Mouse (Mus musculus): ENCODE results near the gene Svs2.
"Not testable (repeated sequence)": the region's sequence is repeated elsewhere in the genome, so short reads cannot be mapped to it uniquely, and the experiment has no call there.

The Svs2 gene

DNA sequence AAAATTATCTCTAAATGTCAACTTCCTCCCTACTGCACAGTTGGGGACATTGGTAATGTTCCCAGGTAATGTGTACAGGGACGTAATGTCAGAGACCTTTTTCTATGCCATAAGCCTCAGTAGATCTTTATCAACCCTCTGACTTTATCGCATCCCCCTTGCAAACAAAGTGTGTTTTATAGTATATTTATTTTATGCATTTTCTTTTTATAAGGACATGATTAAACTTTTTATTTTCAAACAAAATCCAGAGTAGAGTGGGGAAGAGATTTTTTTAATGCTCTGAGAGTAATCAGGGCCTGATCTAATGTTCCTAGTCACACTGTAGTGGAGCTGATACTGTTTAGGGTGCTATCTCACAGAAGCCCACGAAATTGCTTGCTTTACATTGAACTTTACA lies at the start of gene Svs2:
Svs2 (minus strand) TSS at position 101 of the 400 bp plus-strand sequence.
- no peak for DNase-seq

GRCm38 (mm10) chr2:164278359-164278758 lies 40.1 kb upstream of the Svs2 start, which contains the start of gene Svs4:
Svs4 (minus strand) TSS chr2:164278459.
- no peak for DNase-seq

DNA sequence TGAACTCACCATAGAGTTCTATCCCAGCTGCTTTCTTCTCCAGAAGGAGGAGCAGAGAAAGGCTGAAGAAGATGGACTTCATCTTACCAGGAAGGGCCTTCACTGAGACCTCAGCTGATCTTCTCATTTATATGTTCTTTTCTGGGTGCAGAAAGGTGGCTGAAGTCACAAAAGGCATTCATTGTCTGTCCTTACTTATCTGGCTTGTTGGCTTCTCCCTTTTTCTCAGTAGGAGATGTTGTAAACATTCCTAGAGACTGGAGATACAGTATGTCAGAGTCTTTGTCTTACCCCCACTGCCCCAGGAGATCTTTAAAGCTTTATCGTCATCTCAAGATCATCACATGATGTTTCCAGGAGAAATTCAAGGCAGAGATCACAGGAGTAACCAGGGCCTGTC lies 18.3 kb upstream of the Svs2 start, which contains the start of gene Svs3b:
Svs3b (minus strand) TSS at position 101 of the 400 bp plus-strand sequence.
- not testable (repeated sequence) for DNase-seq

DNA sequence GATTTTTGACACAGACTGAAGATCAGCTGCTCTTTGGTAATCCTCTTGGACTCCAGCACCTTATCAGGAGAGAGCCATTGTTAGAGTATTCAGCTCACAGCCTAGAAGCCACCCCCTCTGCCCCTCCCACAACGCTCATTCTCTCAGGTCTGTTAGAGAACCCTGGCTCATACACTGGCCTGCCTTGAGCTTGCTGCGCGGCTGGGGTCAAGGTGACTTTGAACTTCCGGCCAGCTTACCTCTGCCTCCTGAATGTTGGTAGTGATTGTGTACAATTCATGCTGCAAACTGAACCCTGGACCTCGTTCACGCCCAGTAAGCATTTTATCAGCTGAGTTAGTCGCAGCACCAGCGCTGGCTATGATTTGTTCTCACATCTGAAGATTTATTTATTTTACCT lies 5.6 kb downstream of the Svs2 start:
- no peak for DNase-seq

GRCm38 (mm10) chr2:164228361-164229070 lies 9.8 kb downstream of the Svs2 start:
- no peak for DNase-seq

- DNase-seq: no peak
These were observed 16.7 kb downstream of the Svs2 start, which contains the start of gene Wfdc15b for GRCm38 (mm10) chr2:164221522-164221921. Wfdc15b (minus strand) TSS chr2:164221660.

DNA sequence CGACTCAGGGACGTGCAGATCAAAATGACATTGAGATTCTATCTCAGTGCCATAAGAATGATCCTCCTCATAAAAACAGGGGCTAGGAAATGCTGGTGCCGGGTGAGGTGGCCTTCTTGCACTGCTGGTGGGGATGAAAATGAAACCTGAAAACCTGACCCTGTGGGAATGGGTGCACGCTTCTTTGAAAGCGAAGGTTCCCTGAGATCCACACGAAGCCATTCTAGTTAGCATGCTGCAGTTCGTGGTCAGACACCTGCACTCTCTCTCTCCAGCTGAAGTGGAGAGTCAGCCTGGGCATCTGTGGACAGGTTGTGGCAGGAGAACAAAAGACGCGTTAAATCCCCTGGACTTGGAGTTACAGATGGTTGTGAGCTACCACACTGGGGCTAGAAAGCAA lies 19.0 kb downstream of the Svs2 start:
- DNase-seq: no peak

DNA sequence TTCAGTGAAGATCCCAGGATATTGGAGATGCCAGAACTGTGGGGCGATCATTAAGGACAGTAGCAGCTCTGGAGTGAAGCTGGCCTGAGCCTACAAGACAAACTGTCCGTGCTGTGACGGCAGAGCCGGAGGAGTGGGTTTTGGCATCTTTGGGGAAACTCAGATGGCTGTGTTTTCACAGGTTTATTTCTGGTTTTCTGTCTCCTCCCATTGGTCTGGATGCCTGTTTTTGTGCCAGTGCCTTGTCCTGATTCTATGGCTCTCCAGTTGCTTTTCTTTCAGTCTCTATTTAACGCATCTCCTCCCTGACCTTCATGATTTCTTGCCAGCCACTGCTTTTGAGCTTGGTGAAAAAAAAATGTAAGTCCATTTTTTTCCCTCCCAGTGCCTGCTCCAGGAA lies 25.6 kb downstream of the Svs2 start:
- DNase-seq: no peak

DNA sequence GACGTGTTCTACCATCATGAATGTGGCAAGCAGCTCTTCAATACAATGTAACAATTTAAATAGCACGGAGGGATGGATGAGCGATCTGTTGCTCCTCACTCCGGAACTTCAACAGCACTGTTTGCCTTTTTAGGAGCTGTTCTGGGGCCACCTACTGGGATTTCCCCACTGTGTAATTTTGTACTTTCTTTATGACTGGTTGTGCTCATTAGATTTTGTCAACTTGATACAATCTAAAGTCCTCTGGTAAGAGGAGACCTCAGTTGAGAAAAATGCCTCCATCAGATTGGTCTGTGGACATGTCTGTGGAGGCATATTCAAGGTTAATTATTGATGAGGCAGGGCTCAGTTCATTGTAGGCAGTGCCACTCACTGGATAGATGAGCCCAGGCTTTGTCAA lies 27.4 kb downstream of the Svs2 start:
- DNase-seq: no peak

DNA sequence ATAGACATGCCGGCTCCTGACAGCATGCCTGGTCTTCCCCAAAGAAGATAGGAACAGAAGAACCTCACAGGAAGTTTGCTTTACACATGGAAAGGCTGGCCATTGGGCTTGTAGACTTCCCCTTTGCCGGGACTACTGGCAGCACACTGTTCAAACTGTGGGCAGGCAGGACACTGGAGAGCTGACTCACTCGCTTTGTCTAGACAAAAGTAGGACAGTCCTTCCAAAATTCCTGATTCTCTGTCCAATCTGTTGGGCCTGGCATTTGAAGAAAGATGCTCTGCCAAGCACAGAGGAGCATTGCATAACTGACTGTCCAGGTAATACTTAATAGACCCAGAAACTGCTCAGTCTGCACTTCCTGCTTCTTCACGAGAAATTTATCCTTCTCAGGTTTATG lies 31.6 kb downstream of the Svs2 start:
- DNase-seq: no peak

- not testable (repeated sequence) for DNase-seq
These were observed 32.3 kb downstream of the Svs2 start for GRCm38 (mm10) chr2:164206011-164206410.

GRCm38 (mm10) chr2:164199626-164200327 lies 38.5 kb downstream of the Svs2 start, which contains the start of gene Wfdc15a:
Wfdc15a (minus strand) TSS chr2:164200130.
- no peak for DNase-seq

- DNase-seq: no peak
These were observed 41.6 kb downstream of the Svs2 start for GRCm38 (mm10) chr2:164196700-164196990.

DNA sequence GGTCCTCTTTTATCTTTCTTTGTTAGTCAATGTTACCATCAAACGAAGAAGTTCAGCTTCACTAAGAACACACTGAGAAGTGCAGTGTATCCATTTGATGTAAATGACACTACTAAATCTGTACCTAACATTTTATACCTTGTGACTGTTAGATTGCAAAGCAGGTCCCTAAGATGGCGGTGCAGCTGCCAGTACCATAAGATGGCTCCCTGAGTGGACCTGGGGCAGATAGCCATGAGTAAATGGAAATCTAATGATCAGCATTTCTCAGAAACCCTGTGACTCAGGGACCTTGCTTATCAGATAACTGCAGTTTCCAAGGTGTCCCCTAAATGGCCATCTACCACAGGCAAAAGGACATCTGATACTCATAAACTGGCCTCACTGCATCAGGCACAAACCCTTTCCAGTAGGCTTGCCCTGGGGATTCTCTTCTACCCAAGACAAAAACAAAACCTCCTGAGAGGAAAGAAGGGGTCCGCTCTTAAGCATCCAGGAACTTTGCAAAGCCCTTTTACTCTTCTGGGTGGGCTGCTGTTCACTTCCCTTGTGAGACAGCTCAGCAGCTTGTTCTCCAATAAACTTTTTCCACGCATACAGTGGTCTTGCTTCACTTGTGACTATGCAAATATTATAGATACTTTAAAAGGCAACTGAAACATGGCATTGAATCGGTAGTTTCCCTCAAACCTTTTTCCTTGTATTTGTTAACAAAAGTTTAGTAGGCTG lies 42.1 kb downstream of the Svs2 start:
- DNase-seq: no peak

GRCm38 (mm10) chr2:164194959-164195630 lies 43.2 kb downstream of the Svs2 start:
- DNase-seq: no peak

GRCm38 (mm10) chr2:164192279-164192678 lies 46.0 kb downstream of the Svs2 start:
- DNase-seq: no peak

DNA sequence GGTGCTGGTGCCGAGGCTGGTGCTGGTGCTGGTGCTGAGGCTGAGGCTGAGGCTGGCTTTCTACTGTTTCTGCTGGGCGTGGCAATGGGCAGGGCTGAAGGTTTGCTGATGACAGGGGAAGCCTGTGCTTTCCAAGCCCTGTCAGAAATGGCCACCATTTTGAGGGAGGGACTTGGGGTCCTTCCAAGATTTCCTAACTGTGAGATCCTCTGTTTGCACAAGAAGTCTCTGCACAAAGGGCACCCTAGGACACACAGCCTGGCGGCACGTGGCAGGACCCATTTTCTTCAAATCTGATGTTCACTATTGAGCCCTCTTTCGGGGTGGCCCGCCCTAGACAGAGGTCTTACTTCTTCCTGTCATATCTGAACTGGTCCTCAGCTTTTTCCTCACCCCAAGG lies 47.7 kb downstream of the Svs2 start, which contains the start of gene Wfdc12:
Wfdc12 (minus strand) TSS at position 33 of the 400 bp plus-strand sequence.
- DNase-seq: no peak

DNA sequence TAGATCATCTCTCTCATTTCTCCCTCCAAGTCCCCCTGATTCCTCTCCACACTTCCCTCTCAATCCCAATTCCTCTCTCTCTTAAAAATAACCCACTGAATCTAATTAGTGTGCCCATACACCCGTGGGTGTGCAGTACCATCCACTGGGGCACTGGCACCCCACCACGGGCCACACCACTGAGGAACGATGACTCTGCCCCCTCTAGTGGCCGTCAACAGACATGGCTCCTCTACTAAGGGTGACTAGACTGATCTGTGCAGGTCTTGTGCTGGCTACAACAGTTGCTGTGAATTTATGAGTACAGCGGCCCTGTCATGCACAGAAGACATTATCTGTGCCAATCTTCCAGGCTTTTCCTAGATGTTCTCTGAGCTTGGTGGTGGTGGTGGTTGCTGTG lies 49.5 kb downstream of the Svs2 start:
- DNase-seq: no peak
